Mouse (Mus musculus): Measurements from ENCODE around the gene Camk1d.

DNA sequence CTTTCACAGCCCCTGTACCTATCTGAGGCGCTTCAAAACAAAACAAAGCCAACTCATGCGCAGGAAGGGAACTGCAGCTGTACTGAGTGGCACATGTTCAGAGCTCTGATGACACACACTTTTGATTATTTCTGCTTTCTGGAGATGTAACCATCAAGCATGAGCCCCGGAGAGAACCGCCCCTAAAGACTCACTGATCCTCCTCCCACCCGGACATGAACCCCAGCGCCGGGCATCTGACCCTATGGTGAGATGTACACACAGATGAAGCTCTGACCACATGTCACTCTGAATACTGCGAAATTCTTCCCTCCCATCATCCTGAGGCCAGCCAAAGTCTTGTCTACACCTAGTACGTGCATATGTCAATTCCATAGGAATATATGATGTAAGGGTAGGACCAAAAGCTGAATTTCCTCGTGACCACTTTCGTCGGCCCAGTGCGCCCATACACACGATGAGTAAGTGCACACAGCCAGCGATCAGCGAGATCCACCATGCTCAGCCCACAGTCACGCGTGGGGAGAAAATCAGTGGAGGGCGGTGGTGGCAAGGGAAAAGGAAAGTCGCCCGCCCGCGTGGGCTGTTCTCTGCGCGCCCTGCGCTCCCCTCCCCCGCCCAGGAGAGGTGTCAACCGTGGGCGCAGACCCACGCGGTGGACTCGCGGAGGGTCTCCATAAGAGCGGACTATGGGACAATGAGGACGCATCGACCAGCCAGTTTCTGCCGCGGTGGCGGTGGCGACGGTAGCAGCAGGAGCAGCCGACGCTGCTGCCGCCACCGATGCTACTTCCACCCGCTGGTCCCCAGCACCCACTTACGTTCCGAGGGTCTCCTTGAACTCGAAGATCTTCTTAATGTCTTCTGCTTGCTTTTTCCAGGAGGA lies 747 bp downstream of the Camk1d start:
- TF ChIP-seq GATA1 (IDR thresholded peaks at IDR 0.05; ENCODE audit: borderline replicate concordance, low read length) = no peak
- no peak for TF ChIP-seq CTCF (IDR thresholded peaks at IDR 0.05; ENCODE audit: low read depth, low read length)
- no peak for TF ChIP-seq POLR2AphosphoS5 (IDR thresholded peaks at IDR 0.05; ENCODE audit: insufficient replicate concordance, low read depth, low read length)
- TF ChIP-seq TAL1 (conservative IDR thresholded peaks at IDR 0.05; ENCODE audit: low read depth, low read length) = no peak
- TF ChIP-seq GATA2 (IDR thresholded peaks at IDR 0.05; ENCODE audit: borderline replicate concordance, low read depth, low read length) = no peak
